Mouse (Mus musculus): ENCODE data around the gene Chrne.

- TF ChIP-seq CTCF (IDR thresholded peaks at IDR 0.05; ENCODE audit: low read depth) (no peak), EP300 (optimal IDR thresholded peaks at IDR 0.05) (no peak)
These were observed 32.1 kb downstream of the Chrne start for GRCm38 (mm10) chr11:70586954-70587353.

All from stomach, postnatal 0 days (tissue).